Mouse (Mus musculus): ENCODE results near the gene Ric8b. TPM values are rescaled to one million over a fixed set of nuclear protein-coding genes. Genes with fewer than 3 reads are reported as not detected.

The Ric8b gene
- polyA plus RNA-seq, 1 experiment: 8.7 TPM

- no peaks in the 10 kb centered on the region for H3K36me3 ChIP-seq (ENCODE audit: control insufficient read depth, insufficient read depth)
Observed at GRCm38 (mm10) chr10:84895810-84896358, 21.5 kb upstream of the Ric8b start.

GRCm38 (mm10) chr10:84896941-84897930, 20.2 kb upstream of the Ric8b start:
- no peaks in the 10 kb centered on the region for H3K79me2 ChIP-seq (ENCODE audit: control insufficient read depth, insufficient read depth)
- H3K4me3 ChIP-seq: no peak overlapping the region
- no peaks in the 10 kb centered on the region for H3K27me3 ChIP-seq (ENCODE audit: control insufficient read depth, insufficient read depth, insufficient read length)
- TF ChIP-seq CEBPB (IDR thresholded peaks at IDR 0.05; ENCODE audit: insufficient read depth, poor library complexity, severe bottlenecking) (0 out of 2 replicates have a peak, but pooled peaks have one; percentile 15), REST (IDR thresholded peaks at IDR 0.05; ENCODE audit: insufficient read depth, insufficient read length) (no peak)
- no peaks in the 10 kb centered on the region for H3K36me3 ChIP-seq (ENCODE audit: control insufficient read depth, insufficient read depth)
- no peak overlapping the region for H3K4me2 ChIP-seq (ENCODE audit: low read depth)
- no peak overlapping the region for H3ac ChIP-seq (ENCODE audit: control insufficient read depth, insufficient read length)

More at GRCm38 (mm10) chr10:84895810-84896358, 21.5 kb upstream of the Ric8b start:
- Histone ChIP-seq H3ac (ENCODE audit: control insufficient read depth, insufficient read length) (no peak overlapping the region), H3K27me3 (ENCODE audit: control insufficient read depth, insufficient read depth, insufficient read length) (no peaks in the 10 kb centered on the region), H3K4me2 (ENCODE audit: low read depth) (no peak overlapping the region), H3K4me3 (no peak overlapping the region), H3K79me2 (ENCODE audit: control insufficient read depth, insufficient read depth) (no peaks in the 10 kb centered on the region)
- TF ChIP-seq USF1 (IDR thresholded peaks at IDR 0.05; ENCODE audit: low read depth): no peak
- no peak for TF ChIP-seq REST (IDR thresholded peaks at IDR 0.05; ENCODE audit: insufficient read depth, insufficient read length)
- TF ChIP-seq TCF12 (IDR thresholded peaks at IDR 0.05; ENCODE audit: insufficient read depth, poor library complexity, severe bottlenecking): no peak
- no peak for TF ChIP-seq TCF3 (IDR thresholded peaks at IDR 0.05; ENCODE audit: insufficient read length, low read depth)
- no peak for TF ChIP-seq MAX (IDR thresholded peaks at IDR 0.05; ENCODE audit: low read depth)
- TF ChIP-seq POLR2AphosphoS2 (IDR thresholded peaks at IDR 0.05; ENCODE audit: insufficient read length, low read depth): no peak

- no peak overlapping the region for H3ac ChIP-seq (ENCODE audit: control insufficient read depth, insufficient read length)
- no peaks in the 10 kb centered on the region for H3K79me2 ChIP-seq (ENCODE audit: control insufficient read depth, insufficient read depth)
- H3K4me3 ChIP-seq: no peak overlapping the region
Observed at GRCm38 (mm10) chr10:84898144-84898979, 19.1 kb upstream of the Ric8b start.

GRCm38 (mm10) chr10:84901676-84902075, 15.7 kb upstream of the Ric8b start:
- H3K4me2 ChIP-seq (ENCODE audit: low read depth): no peak overlapping the region
- no peak overlapping the region for H3K4me3 ChIP-seq
- H3K27me3 ChIP-seq (ENCODE audit: control insufficient read depth, insufficient read depth, insufficient read length): no peaks in the 10 kb centered on the region
- no peaks in the 10 kb centered on the region for H3K36me3 ChIP-seq (ENCODE audit: control insufficient read depth, insufficient read depth)
- no peak for TF ChIP-seq SRF (IDR thresholded peaks at IDR 0.05; ENCODE audit: control insufficient read depth, insufficient read length, low read depth)
- TF ChIP-seq TCF12 (IDR thresholded peaks at IDR 0.05; ENCODE audit: insufficient read depth, poor library complexity, severe bottlenecking): no peak
- TF ChIP-seq CEBPB (IDR thresholded peaks at IDR 0.05; ENCODE audit: insufficient read depth, poor library complexity, severe bottlenecking): no peak
- no peak for TF ChIP-seq MYOD1 (IDR thresholded peaks at IDR 0.05; ENCODE audit: control insufficient read depth in 1 of 3, insufficient read length in 2 of 3, low read depth in 2 of 3)
- no peak for TF ChIP-seq MAX (IDR thresholded peaks at IDR 0.05; ENCODE audit: low read depth)
- no peak for TF ChIP-seq POLR2A (IDR thresholded peaks at IDR 0.05; ENCODE audit: insufficient read length, low read depth)
- no peak for TF ChIP-seq MYOG (IDR thresholded peaks at IDR 0.05; ENCODE audit: control insufficient read depth in 1 of 3, insufficient read depth in 1 of 3, insufficient read length in 2 of 3, low read depth in 2 of 3)
- no peak for TF ChIP-seq REST (IDR thresholded peaks at IDR 0.05; ENCODE audit: insufficient read depth, insufficient read length)
- no peak for TF ChIP-seq POLR2AphosphoS2 (IDR thresholded peaks at IDR 0.05; ENCODE audit: insufficient read length, low read depth)
- TF ChIP-seq TCF3 (IDR thresholded peaks at IDR 0.05; ENCODE audit: insufficient read length, low read depth): no peak
- TF ChIP-seq E2F4 (IDR thresholded peaks at IDR 0.05; ENCODE audit: insufficient read depth): no peak
- TF ChIP-seq USF1 (IDR thresholded peaks at IDR 0.05; ENCODE audit: low read depth): no peak
- H3K79me2 ChIP-seq (ENCODE audit: control insufficient read depth, insufficient read depth): no peaks in the 10 kb centered on the region
- no peak overlapping the region for H3ac ChIP-seq (ENCODE audit: control insufficient read depth, insufficient read length)

More at GRCm38 (mm10) chr10:84898144-84898979, 19.1 kb upstream of the Ric8b start:
- Histone ChIP-seq H3K27me3 (ENCODE audit: control insufficient read depth, insufficient read depth, insufficient read length) (no peaks in the 10 kb centered on the region), H3K36me3 (ENCODE audit: control insufficient read depth, insufficient read depth) (no peaks in the 10 kb centered on the region), H3K4me2 (ENCODE audit: low read depth) (no peak overlapping the region)
- TF ChIP-seq REST (IDR thresholded peaks at IDR 0.05; ENCODE audit: insufficient read depth, insufficient read length) (no peak), TCF3 (IDR thresholded peaks at IDR 0.05; ENCODE audit: insufficient read length, low read depth) (no peak), MYOG (IDR thresholded peaks at IDR 0.05; ENCODE audit: control insufficient read depth in 1 of 3, insufficient read depth in 1 of 3, insufficient read length in 2 of 3, low read depth in 2 of 3) (no peak), CEBPB (IDR thresholded peaks at IDR 0.05; ENCODE audit: insufficient read depth, poor library complexity, severe bottlenecking) (no peak), POLR2A (IDR thresholded peaks at IDR 0.05; ENCODE audit: insufficient read length, low read depth) (no peak), SRF (IDR thresholded peaks at IDR 0.05; ENCODE audit: control insufficient read depth, insufficient read length, low read depth) (no peak), TCF12 (IDR thresholded peaks at IDR 0.05; ENCODE audit: insufficient read depth, poor library complexity, severe bottlenecking) (no peak)
